Mouse (Mus musculus) CD4-positive helper T cell, adult 2 months (primary cell): ENCODE results near the gene Spr.
"Not testable (repeated sequence)": the region's sequence is repeated elsewhere in the genome, so short reads cannot be mapped to it uniquely, and the experiment has no call there.

ENCODE experiments used
- DNase-seq: peaks from one replicate; pipeline ENCODE4 v3.0.0-alpha.2; 2012; ENCODE audit warnings: low read depth, missing footprints, low spot score

Gene Spr

DNA sequence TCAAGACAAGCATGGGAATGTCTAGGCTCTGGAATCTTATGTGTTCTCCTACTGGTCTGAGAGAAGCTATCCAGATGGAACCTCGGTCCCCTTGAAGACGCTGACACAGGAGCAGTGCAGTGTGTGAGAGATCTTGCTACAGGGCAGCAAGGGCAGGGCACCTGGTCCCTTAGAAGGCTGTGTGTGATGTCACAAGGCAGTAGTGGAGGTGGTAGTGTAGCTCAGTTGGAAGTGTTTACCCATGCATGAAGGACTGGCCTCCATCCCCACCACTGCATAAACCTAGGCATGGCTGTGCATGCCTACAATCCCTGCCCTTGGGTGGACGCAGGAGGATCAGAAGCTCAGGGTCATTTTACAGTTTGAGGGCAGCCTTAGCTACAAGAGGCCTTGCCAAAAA lies 5.3 kb downstream of the Spr start:
- DNase-seq, result not testable (repeated sequence)

DNA sequence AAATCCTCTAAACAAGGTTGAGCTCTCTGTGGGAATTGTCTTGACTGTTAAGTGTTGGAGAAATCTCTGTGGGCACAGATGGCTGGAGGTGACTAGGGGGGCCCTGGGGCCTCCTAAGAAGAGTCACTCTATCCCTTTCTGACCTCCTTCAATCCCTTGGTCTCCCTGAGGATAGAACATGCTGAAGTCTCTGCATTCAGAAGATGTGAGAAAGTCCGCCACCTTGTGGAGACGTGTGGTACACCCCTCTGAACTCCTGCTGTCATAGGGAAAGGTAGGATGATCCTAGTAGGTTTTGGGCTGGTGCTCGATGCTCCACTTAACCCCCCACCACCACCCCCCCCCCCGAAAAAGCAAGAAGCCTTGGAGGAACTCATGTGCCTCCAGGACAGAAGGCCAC lies 5.9 kb downstream of the Spr start:
- peak; percentile 50 for DNase-seq

GRCm38 (mm10) chr6:85117545-85118511 lies 19.7 kb downstream of the Spr start:
- peak; percentile 48 for DNase-seq

GRCm38 (mm10) chr6:85105033-85105615 lies 32.4 kb downstream of the Spr start:
- no peak for DNase-seq

DNA sequence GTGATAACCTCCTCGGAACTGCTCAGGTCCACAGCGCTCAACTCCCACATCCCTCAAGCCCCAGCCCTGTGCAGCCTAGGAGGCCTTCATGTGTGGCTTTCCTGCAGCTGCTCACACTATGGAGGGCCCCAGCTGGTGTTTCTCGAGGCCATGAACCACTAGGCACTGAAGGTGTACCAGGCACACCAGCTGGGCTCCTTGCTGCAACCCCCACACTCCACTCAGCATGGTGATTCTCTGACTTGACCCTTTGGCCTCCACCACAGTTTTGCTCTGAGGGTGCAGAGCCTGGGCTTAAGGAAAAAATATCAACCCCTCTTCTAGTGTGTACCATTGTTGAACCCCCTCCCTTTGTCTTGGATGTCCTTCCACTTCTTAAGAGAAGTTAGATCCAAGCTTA lies 34.2 kb downstream of the Spr start:
- no peak for DNase-seq

- no peak for DNase-seq
These were observed 41.1 kb downstream of the Spr start for GRCm38 (mm10) chr6:85096441-85096840.

DNA sequence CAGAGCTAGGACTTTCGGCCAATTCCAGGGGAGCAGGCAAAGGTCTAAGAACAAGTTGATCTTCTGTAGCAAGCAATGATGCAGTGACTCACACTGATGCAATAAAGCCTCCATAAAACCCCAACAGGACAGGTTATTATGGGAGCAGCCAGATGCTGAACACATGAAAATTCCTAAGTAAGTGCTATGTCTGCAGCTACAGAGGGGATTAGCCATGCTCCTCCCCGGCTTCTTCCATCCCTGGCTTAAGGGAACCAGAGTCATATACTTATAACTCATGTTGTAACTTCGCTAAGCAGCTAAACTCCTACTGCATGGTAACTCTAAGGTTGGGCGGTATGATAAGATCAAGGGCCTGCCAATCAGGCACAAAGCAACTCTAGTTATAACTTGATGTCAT lies 50.1 kb downstream of the Spr start:
- DNase-seq, result no peak

DNA sequence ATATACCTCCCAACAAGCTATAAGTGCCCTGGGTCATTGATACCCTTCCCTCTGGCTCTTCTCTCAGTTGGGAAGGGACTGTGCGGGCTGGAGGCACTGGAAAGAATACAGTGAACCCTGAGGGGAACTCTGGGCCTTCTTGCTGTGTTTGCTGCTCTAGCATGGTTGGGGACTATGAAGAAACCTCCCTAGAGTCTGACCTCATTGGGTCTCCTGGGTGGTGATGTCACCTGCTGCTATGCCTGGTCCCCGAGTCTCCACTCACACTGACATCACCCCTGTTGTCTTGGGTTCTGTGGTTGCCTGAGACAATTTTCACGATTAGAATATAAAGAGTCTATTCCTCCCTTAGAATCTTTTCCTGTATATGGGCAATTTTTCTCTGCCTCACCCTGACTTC lies 50.9 kb downstream of the Spr start:
- no peak for DNase-seq
